Mouse (Mus musculus): ENCODE measurements around the gene Rtl6. TPM values are rescaled to one million over a fixed set of nuclear protein-coding genes. Genes with fewer than 3 reads are reported as not detected.

The Rtl6 gene
- polyA plus RNA-seq, 3 experiments from 2014 or later: 1.3 to 2.0 (median 1.8) TPM

DNA sequence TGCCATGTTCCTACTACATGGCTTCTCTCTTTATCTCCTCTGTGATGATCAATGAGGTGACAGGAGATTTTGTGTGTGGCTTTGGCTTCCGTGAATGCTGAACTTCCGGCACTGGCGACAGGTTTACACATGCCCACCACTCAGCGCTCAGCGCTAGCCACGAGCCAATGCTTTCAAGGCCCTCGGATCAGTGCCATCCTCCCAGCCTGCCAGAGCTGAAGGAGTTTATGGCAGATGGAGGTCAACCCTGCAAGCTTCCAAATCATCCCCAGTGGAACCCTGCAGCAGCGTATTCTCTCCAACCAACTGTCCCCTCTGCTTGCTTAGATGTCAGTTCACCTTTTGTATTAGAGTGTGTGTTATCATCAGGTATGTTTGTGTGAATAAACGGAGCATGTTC lies 21.0 kb downstream of the Rtl6 start:
- no peak for ATAC-seq

DNA sequence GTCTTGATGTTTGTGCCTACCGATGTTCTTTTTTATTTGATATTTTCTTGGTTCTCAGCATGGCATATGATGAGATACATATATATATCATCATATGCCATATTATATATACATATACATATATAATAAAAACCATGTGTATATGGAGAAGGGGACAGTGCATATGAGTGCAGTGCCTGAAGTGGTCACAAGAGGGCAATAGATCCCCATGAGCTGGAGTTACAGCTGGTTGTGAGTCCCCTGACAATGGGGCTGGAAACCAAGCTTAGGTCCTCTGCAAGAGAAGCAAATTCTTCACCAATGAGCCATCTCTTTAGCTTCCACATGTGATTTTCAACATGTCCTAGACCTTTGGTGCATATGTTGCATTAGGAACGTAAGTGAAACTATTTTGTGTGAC lies 21.7 kb downstream of the Rtl6 start:
- no peak for ATAC-seq

DNA sequence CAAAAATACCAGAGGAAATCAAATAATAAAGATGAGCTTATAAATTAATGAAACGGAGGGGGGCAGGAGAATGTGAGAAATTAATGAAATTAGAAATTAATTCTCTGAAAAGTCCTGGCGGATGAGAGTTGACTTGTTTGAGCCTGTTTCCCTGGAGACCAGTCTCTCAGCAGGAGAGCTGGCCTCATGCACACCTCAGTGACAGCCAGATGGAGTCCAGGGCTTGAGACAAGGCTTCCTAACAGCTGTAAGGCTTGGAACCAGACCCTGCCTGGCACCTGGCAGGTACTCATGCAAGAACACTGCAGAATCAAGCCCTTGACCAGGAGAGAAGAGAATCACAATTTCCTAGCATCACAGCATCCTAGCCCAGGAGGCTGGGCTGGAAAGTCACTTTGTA lies 25.4 kb downstream of the Rtl6 start:
- ATAC-seq: no peak

DNA sequence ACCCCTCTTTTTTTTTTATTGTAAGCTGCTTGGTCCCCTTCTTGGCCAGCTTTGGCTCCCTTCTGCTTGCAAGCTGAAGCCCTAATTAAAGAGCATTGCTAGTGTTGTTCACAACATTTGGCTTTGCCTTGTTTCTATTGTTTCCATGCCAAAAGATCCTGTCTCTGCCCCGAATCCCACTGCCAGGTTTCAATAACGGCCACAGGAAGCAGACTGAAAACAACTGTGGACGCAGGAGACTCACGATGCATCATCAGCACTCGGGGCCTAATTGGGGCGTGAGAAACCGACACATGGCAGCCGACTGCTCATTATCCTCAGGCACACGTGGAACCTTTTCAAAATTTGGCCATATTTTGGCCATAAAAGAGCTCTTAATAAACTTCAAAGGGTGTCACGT lies 26.1 kb downstream of the Rtl6 start:
- ATAC-seq: no peak

DNA sequence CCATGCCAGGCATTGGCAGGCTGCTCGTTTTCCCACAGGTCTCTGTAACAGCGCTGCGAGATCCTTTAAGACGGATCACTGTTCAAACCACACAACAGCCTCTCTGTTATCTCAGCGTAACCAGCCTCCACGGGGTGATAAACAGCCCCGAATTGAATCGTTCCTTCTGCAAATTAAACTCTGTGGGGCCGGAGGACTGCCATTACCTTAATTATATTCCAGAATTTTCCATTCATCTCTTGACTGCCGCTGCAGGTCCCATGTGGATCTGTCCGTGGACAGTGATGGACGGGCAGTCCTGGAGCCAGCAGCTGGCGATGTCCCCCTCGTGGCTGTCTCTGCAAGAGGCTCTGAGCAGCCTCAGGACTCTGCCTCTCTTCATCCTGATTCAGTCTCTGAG lies 30.7 kb downstream of the Rtl6 start:
- ATAC-seq: no peak

DNA sequence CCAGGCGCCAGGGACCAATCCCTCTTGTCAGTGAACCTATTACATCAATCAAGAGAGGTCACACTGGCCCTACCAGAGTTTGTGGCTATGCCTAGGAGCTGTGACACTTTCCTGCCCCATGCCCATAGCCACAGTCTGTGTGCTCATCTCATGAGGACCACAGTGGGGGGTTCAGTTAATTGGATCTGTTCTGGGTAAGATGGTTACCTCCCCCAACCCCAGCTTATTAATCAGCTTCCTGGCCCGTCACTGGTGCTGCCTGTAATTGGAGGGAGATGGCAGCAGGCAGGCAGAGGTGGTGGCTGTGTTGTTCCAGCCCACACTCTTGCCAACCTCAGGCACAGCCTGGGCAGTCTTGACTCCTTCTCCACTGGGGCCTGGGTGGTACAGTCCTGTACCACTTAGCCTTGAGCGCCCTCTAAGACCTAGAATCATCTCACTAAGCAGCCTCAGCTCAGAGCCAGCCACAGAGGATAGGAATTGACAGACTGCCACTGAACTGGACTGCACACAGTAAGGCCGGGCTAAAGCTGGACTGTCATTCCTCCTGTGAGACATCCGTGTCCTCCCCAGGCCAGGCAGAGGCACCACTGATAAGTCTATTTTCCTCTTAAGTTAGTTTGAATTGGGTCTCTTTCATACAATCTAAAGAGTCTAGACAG lies 32.3 kb downstream of the Rtl6 start:
- no peak for ATAC-seq

DNA sequence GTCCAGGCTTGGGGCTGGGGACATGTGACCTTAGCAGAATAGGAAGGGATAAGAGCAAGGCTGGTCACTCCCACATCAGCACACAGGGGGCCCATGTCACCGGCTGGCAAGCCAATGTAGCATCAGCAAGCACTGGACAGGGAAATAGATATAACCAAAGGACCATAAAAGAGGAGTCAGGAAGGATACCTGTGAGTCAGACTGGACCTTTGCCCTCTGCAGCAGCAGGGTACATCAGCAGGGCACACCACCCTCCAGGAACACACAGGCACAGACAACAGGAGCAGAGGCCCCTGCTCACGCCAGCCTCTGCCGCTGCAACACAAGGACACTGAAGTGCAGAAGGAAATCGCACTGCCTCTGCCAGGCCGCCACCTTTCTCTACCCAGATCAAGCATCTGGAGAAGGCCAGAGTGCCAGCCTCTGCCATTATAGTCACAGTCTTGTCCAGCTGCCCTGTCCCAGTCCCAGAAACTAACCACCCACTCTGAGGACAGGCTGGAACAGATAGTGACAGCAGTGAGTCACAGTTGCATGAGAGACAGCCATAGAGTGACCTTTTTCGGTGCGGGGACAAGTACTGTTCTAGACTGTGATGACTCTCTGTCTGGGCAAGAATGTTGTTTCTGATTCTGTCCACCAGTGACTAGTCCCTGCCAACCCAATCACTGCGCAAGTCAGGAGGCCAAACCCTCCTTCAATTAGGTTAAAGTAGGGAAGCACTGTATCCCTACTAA lies 34.5 kb downstream of the Rtl6 start:
- ATAC-seq: no peak

DNA sequence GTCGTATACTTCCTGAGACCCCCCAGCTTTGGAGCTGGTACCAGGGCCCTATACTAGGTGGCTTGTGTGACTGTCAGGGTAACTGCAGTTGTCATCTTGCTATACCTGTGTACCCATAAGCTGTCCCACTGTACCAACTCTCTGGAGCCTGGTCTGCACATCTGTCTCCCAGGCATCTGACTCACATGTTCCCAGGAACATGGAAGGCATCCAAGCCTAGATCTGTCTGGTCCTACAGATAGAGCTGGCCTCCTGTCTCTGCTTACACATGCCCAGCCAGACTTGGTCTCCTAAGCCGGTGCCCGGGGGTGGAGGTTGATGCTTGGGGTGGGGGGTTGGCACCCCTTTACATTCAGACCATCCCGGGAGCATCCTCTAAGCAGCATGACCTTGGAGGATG lies 36.1 kb downstream of the Rtl6 start:
- no peak for ATAC-seq

DNA sequence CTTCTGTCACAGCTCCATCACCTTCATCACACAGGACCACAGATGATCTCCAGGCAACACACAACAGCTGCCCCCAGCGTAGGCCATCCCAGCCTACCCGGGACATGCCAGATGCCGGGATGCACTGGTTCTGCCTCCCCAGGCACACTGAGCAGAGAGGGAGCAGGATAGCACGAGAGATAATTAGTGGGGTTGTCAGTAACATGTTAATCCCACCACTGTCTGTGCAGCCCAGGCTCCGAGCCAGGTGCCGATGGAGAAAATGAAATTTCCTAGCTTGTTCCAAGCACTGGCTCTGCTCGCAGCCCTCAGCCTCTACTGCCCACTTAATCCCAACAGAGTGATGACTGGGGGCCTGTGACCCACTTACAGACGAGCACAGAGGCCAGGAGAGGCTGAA lies 39.1 kb downstream of the Rtl6 start:
- ATAC-seq: no peak

DNA sequence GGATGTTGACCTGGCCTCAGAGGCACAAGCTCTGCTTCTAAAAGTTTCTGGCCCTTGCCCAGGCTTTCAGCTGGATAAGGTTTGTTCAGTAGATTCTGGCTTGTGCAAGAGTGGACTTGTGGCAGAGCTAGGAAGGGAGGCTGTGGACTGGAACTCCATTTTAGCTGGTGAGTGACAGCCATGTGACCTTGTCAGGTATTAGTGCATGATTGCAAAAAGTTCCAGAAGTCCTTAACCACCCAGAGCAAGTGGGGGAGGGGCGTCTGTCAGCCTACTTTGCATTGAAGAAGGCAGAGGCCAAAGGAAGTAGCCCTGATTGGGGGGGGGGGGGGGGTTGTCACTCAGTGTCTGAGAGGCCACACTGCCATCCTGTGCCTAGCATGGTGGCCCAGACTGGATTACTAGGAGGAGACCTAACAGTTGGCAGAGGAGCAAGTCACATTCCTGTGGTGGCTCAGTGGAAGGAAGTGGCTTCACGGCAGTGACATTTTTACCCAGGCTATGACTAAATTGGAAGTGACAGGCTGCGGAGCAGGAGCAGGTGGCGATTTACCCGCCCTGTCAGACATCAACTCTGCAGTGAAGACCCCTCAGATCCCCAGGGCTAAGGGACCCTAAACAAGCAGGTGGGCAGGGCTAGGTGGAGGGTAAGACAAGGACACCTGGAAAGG lies 44.9 kb downstream of the Rtl6 start:
- ATAC-seq: no peak

DNA sequence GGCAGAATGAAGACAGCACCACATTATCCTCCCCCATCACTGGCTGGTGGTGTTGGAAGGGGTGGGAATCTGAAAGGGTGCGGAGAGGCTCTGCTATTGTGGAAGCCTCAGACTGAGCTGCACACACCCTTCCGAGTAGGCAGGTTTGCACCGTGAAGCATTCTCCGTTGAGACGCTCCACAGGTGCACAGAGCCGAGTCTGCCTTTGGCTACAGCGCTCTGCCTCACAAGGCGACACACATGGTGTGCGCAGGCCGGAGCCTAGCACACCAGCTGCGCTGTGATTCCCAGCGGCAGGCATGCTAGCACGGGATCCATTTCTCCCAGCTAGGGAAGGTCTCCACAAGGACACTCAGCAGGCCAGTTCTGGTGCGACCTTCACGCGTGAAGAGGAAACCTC lies 47.6 kb downstream of the Rtl6 start:
- no peak for ATAC-seq

DNA sequence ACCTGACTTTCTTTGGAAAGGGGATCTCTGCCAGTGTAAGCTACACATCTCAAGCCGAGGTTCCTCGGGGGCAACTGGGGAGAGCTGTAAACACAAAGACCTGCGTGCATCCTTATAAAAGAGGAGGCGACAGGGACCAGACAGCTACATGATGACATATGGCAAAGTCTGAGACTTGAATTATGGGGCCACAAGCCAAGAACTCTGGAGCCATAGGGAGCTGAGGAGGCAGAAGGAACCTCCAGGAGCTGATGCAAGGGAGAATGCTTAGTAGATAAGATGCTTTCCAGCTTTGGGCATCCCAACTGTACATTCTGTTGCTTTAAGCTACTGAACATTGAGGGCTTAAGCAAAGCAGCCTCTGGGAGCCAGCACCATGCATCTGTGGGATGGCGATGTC lies 48.5 kb downstream of the Rtl6 start:
- ATAC-seq: no peak

DNA sequence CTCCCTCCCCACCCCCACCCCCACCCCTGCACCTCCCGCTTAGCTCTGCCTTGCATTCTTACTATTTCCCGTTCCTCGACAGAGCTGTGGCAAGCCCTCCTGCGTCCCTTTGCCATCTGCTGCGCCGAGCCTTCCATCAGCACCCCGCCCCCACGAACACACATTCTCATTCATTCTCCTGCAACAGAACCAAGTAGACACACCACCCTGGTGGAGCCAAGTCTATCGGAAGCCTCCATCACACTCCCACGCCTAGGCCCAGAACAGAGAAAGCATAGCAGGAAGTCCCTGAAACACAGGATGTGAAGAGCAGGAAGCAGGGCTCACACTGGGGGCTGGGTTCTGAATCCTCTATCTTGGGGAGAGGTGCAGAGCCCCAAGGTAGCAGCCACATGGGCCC lies 51.6 kb downstream of the Rtl6 start:
- no peak for ATAC-seq

DNA sequence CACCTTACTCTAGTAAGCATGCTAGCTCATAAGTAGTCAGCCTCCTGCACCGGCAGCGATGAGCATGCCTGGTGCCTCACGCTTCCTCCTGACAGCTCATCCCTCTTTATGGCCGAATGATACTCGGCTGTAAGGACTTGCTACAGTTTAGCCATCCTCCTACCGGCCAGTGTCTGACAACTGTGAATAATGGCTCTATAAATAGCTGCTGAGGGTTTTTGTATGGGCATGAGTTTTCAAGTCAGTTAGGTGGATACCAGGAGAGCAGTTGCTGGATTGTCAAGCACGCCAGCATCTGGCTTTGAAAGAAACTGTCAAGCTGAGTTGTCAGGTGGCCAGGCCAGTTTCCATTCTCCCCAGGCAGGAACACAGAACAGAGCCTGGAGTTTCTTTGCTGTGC lies 52.7 kb downstream of the Rtl6 start:
- ATAC-seq: no peak

Other genes with a start within 250 kb of the Rtl6 start
- gene Parvg, start 233.8 kb downstream of the Rtl6 start, polyA plus RNA-seq (2017; shearing (Covaris generic)): 10 to 100 TPM; 77.7 to 87.6 (median 81.4) TPM
- not detected for gene Shisal1, start 110.7 kb downstream of the Rtl6 start, polyA plus RNA-seq (2017; shearing (Covaris generic))
- gene Prr5, start 111.8 kb upstream of the Rtl6 start, polyA plus RNA-seq (2017; shearing (Covaris generic)): 1 to 10 TPM in 1 of 3 experiments, not detected in 2; 1.5 TPM
- gene Arhgap8, start 162.2 kb upstream of the Rtl6 start, polyA plus RNA-seq (2017; shearing (Covaris generic)): under 1 TPM in 1 of 3 experiments, not detected in 2; 0.24 TPM

Measured in inflammation-experienced regulatory T-cells, adult 6 months (primary cell).